Mouse (Mus musculus) myocyte (in vitro differentiated cells): ENCODE data around the gene Prcp. TPM values are rescaled to one million over a fixed set of nuclear protein-coding genes. Genes with fewer than 3 reads are reported as not detected.

Source experiments
- H3K27me3 ChIP-seq: one replicate; pipeline ENCODE4 v1.6.1; 2011; ENCODE audit not compliant: control insufficient read depth, insufficient read depth, insufficient read length
- H3K36me3 ChIP-seq: one replicate; pipeline ENCODE4 v1.6.1; 2011; ENCODE audit not compliant: control insufficient read depth, insufficient read depth
- H3K4me2 ChIP-seq: one replicate; pipeline ENCODE4 v1.6.1; 2011; ENCODE audit warnings: low read depth, control low read depth
- H3K4me3 ChIP-seq: one replicate; pipeline ENCODE4 v1.5.1; 2011; ENCODE audit warnings: mild to moderate bottlenecking, control low read depth, moderate library complexity
- H3K79me2 ChIP-seq: one replicate; pipeline ENCODE4 v1.6.1; 2011; ENCODE audit not compliant: control insufficient read depth, insufficient read depth
- H3ac ChIP-seq: one replicate; pipeline ENCODE4 v1.6.1; 2011; ENCODE audit not compliant: control insufficient read depth, insufficient read length
- CEBPB ChIP-seq: IDR thresholded peaks from 2 replicates; pipeline ENCODE4 v1.6.1; 2011; ENCODE audit warnings: mild to moderate bottlenecking, moderate library complexity; ENCODE audit not compliant: poor library complexity, insufficient read depth, severe bottlenecking
- E2F4 ChIP-seq: IDR thresholded peaks from one replicate; pipeline ENCODE4 v1.6.1; 2011; ENCODE audit warnings: mild to moderate bottlenecking, control low read depth, moderate library complexity; ENCODE audit not compliant: insufficient read depth
- MAX ChIP-seq: IDR thresholded peaks from one replicate; pipeline ENCODE4 v1.6.1; 2011; ENCODE audit warnings: low read depth, mild to moderate bottlenecking, control low read depth
- MYOD1 ChIP-seq, 3 experiments: IDR thresholded peaks; one replicate each; pipeline ENCODE4 v1.6.1; 2011; ENCODE audit warnings: control low read depth in 2 of 3, low read depth in 2 of 3, mild to moderate bottlenecking in 2 of 3, moderate library complexity in 1 of 3; ENCODE audit not compliant: insufficient read length in 2 of 3, control insufficient read depth in 1 of 3
- MYOG ChIP-seq, 3 experiments: IDR thresholded peaks; one replicate each; pipeline ENCODE4 v1.6.1; 2011; ENCODE audit warnings: control low read depth in 2 of 3, low read depth in 2 of 3, mild to moderate bottlenecking in 2 of 3; ENCODE audit not compliant: insufficient read length in 2 of 3, control insufficient read depth in 1 of 3, insufficient read depth in 1 of 3
- POLR2A ChIP-seq: IDR thresholded peaks from one replicate; pipeline ENCODE4 v1.6.1; 2011; ENCODE audit warnings: low read depth, mild to moderate bottlenecking, control low read depth, moderate library complexity; ENCODE audit not compliant: insufficient read length
- POLR2AphosphoS2 ChIP-seq: IDR thresholded peaks from one replicate; pipeline ENCODE4 v1.6.1; 2011; ENCODE audit warnings: low read depth, control low read depth; ENCODE audit not compliant: insufficient read length
- REST ChIP-seq: IDR thresholded peaks from one replicate; pipeline ENCODE4 v1.6.1; 2011; ENCODE audit warnings: mild to moderate bottlenecking, control low read depth, moderate library complexity; ENCODE audit not compliant: insufficient read depth, insufficient read length
- SRF ChIP-seq: IDR thresholded peaks from one replicate; pipeline ENCODE4 v1.6.1; 2011; ENCODE audit warnings: low read depth; ENCODE audit not compliant: control insufficient read depth, insufficient read length
- TCF12 ChIP-seq: IDR thresholded peaks from one replicate; pipeline ENCODE4 v1.6.1; 2011; ENCODE audit warnings: mild to moderate bottlenecking, control low read depth; ENCODE audit not compliant: poor library complexity, insufficient read depth, severe bottlenecking
- TCF3 ChIP-seq: IDR thresholded peaks from one replicate; pipeline ENCODE4 v1.6.1; 2011; ENCODE audit warnings: low read depth, control low read depth; ENCODE audit not compliant: insufficient read length
- USF1 ChIP-seq: IDR thresholded peaks from one replicate; pipeline ENCODE4 v1.6.1; 2011; ENCODE audit warnings: low read depth, mild to moderate bottlenecking, control low read depth, moderate library complexity
- polyA plus RNA-seq: library from polyadenylated mRNA; unstranded; fragments of >200 nt; fragmentation: generic; extraction: Trizol; gene quantifications from one replicate; pipeline ENCODE4 v1.2.1, GENCODE M21; 2012; ENCODE audit warnings: missing spikeins

Gene Prcp
- polyA plus RNA-seq, 1 experiment, result 10.8 TPM

DNA sequence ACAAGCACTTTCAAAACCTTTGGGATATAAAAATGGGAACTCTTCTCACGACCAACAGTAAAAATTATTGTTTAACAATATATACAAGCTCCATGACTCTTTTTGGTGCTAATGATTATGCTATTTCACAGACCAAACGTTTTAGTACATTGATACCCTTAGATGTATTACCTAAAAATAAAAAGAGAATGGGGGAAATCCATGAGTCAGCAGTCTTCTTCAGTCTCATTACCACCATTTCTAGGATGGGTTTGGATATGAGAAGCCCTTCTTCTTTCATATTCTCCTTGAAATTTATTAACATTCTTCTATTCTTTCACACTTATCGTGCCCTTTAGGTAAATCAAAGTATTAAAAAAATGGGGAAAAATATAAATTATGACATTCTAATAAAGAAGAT, 37.8 kb upstream of the Prcp start:
- Histone ChIP-seq H3K4me2 (no peak overlapping the region), H3K79me2 (no peaks in the 10 kb centered on the region), H3ac (no peak overlapping the region), H3K27me3 (no peaks in the 10 kb centered on the region), H3K4me3 (no peak overlapping the region), H3K36me3 (no peaks in the 10 kb centered on the region)
- TF ChIP-seq MAX (no peak), POLR2AphosphoS2 (no peak), E2F4 (no peak), MYOD1 (IDR thresholded peaks at IDR 0.05; ENCODE audit: control insufficient read depth in 1 of 3, insufficient read length in 2 of 3, low read depth in 2 of 3) (no peak), REST (no peak), SRF (no peak), MYOG (IDR thresholded peaks at IDR 0.05; ENCODE audit: control insufficient read depth in 1 of 3, insufficient read depth in 1 of 3, insufficient read length in 2 of 3, low read depth in 2 of 3) (no peak), TCF3 (no peak), TCF12 (no peak), USF1 (no peak), CEBPB (no peak)

DNA sequence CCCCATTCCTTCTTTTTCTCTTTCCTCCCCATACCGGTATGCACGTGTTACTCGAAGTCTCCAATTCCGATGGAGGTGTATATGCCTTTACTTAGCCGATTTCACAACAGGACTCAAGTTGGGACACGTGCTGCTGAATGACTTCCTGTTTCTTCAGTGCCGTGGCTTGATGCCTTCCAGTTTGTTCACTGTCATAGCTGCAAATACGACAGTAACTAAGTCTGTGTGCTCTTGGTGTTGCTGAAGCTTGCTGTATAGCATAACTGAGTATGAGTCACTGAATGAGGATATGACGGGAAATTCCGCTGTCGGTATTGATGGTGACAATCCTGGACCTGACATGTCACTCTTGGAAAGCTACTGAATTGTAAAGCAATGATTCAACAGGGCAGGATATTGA, 37.0 kb upstream of the Prcp start:
- H3K27me3 ChIP-seq, result no peaks in the 10 kb centered on the region
- no peaks in the 10 kb centered on the region for H3K79me2 ChIP-seq
- no peaks in the 10 kb centered on the region for H3K36me3 ChIP-seq
- no peak overlapping the region for H3K4me3 ChIP-seq
- H3K4me2 ChIP-seq, result no peak overlapping the region
- H3ac ChIP-seq, result no peak overlapping the region
- no peak for TF ChIP-seq MAX

DNA sequence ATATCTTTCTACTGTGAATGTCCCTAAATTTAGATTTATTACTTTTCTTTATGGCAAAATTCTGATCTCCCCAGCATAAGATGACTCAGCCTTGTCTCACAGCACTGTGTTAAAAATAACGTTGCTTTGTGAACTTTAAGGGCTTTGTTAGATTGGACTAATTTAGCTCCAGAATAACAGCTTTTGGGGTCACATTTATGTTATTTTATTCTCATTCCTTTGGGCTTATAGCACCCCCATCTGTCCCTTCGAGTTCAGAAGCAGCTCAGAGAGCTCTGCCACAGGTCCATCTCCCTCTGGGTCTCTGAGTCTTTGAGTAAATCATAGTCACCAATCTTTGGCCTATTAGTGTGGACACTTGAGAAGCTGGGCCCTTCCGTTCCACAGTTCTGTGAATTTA, 36.4 kb upstream of the Prcp start:
- Histone ChIP-seq H3K27me3 (no peaks in the 10 kb centered on the region), H3K4me3 (no peak overlapping the region), H3K36me3 (no peaks in the 10 kb centered on the region), H3ac (no peak overlapping the region), H3K79me2 (no peaks in the 10 kb centered on the region), H3K4me2 (no peak overlapping the region)
- TF ChIP-seq MAX (no peak), CEBPB (no peak), POLR2AphosphoS2 (no peak), POLR2A (no peak), USF1 (no peak)

DNA sequence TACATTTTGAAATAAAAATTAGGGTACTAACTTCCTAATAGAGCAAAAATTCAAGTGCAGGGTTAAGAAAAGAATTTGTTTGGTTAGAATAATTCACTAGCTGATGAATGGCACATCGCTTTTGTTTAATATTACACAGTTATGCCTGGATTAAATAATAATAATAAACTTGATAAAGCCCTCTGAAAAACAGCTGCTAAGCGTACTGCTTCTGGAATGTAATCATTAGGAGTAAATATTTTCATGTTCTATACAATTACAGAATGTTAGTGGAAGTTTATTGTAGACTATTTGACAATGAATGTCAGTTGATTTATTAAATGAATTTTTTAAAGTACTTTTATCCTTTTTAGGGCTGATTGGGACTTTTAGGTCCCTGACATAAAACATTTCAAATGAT, 32.0 kb upstream of the Prcp start:
- Histone ChIP-seq H3K27me3 (no peaks in the 10 kb centered on the region), H3K36me3 (no peaks in the 10 kb centered on the region), H3K79me2 (no peaks in the 10 kb centered on the region), H3K4me3 (no peak overlapping the region), H3K4me2 (no peak overlapping the region), H3ac (no peak overlapping the region)
- TF ChIP-seq TCF12 (no peak), SRF (no peak), MAX (no peak), POLR2A (no peak), TCF3 (no peak), USF1 (no peak), E2F4 (no peak), CEBPB (no peak), REST (no peak), MYOG (IDR thresholded peaks at IDR 0.05; ENCODE audit: control insufficient read depth in 1 of 3, insufficient read depth in 1 of 3, insufficient read length in 2 of 3, low read depth in 2 of 3) (no peak), MYOD1 (IDR thresholded peaks at IDR 0.05; ENCODE audit: control insufficient read depth in 1 of 3, insufficient read length in 2 of 3, low read depth in 2 of 3) (no peak), POLR2AphosphoS2 (no peak)

DNA sequence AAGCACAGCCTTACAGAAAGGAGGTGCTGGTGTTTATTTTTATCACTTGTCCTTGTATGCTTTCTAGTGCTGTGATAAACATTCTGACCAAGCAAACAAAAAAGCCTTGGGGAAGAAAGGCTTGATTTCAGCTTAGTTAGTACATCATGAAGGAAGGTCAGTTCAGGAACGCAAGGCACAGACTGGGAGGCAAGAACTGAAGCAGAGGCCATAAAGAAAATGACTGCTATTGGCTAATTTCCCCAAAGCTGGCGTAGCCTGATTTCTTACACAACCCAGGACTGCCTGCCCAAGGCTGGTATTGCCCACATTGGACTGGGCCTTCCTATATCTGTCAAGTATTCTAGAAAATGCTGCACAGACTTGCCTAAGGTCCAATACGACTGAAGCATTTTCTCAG, 26.0 kb upstream of the Prcp start:
- TF ChIP-seq E2F4, result no peak
- TF ChIP-seq REST, result no peak
- no peak for TF ChIP-seq USF1
- no peak for TF ChIP-seq POLR2AphosphoS2
- TF ChIP-seq TCF3, result no peak
- no peak for TF ChIP-seq MYOD1 (IDR thresholded peaks at IDR 0.05; ENCODE audit: control insufficient read depth in 1 of 3, insufficient read length in 2 of 3, low read depth in 2 of 3)
- TF ChIP-seq MAX, result no peak
- no peak for TF ChIP-seq POLR2A
- no peak for TF ChIP-seq TCF12
- no peak overlapping the region for H3K4me2 ChIP-seq
- no peak overlapping the region for H3K4me3 ChIP-seq
- H3K27me3 ChIP-seq, result no peaks in the 10 kb centered on the region
- no peak overlapping the region for H3ac ChIP-seq
- H3K79me2 ChIP-seq, result no peaks in the 10 kb centered on the region
- no peaks in the 10 kb centered on the region for H3K36me3 ChIP-seq
